Mouse (Mus musculus): ENCODE measurements around the gene Mxi1. TPM values are rescaled to one million over a fixed set of nuclear protein-coding genes. Genes with fewer than 3 reads are reported as not detected.
A peak's percentile ranks its signal among the peaks of the same experiment; 100 is the strongest.

The Mxi1 gene
- polyA plus RNA-seq, 1 experiment from 2014 or later, result 34.3 TPM

GRCm38 (mm10) chr19:53316105-53316504 is 5.8 kb downstream of the Mxi1 start:
- no peaks in the 10 kb centered on the region for H3K27me3 ChIP-seq (replicated peaks; ENCODE audit: control insufficient read depth, insufficient read depth, low read length)
- ATAC-seq (replicated peaks; ENCODE audit: low FRiP score) (no peak), DNase-seq (ENCODE audit: low spot score) (no peak)
- H3K4me1 ChIP-seq (replicated peaks; ENCODE audit: control insufficient read depth, insufficient read depth, low read length), result peaks cover 22% of the 10 kb centered on the region
- H3K4me3 ChIP-seq (ENCODE audit: low read depth, low read length), result no peak overlapping the region
- 90% methylated on average over 8 of the region's 8 CpGs for WGBS
- no peak overlapping the region for H3K4me2 ChIP-seq
- no peaks in the 10 kb centered on the region for H3K36me3 ChIP-seq (ENCODE audit: control insufficient read depth, insufficient read depth, low read length)
- no peak overlapping the region for H3K9ac ChIP-seq (ENCODE audit: low read depth, low read length)
- H3K9me3 ChIP-seq (ENCODE audit: control insufficient read depth, low read length), result no peaks in the 10 kb centered on the region
- no peak overlapping the region for H3K27ac ChIP-seq (ENCODE audit: low read depth, low read length)

GRCm38 (mm10) chr19:53316963-53317362 is 6.6 kb downstream of the Mxi1 start:
- no peak for DNase-seq (ENCODE audit: low spot score)
- Histone ChIP-seq H3K4me1 (replicated peaks; ENCODE audit: control insufficient read depth, insufficient read depth, low read length) (peaks cover 22% of the 10 kb centered on the region), H3K9ac (ENCODE audit: low read depth, low read length) (no peak overlapping the region), H3K27ac (ENCODE audit: low read depth, low read length) (no peak overlapping the region), H3K36me3 (ENCODE audit: control insufficient read depth, insufficient read depth, low read length) (no peaks in the 10 kb centered on the region), H3K4me2 (no peak overlapping the region), H3K27me3 (replicated peaks; ENCODE audit: control insufficient read depth, insufficient read depth, low read length) (no peaks in the 10 kb centered on the region), H3K9me3 (ENCODE audit: control insufficient read depth, low read length) (no peaks in the 10 kb centered on the region), H3K4me3 (ENCODE audit: low read depth, low read length) (no peak overlapping the region)
- ATAC-seq (replicated peaks; ENCODE audit: low FRiP score), result no peak
- WGBS, result 87% methylated on average over 6 of the region's 6 CpGs

- WGBS, result 58% methylated on average over 16 of the region's 16 CpGs
- Histone ChIP-seq H3K27me3 (replicated peaks; ENCODE audit: control insufficient read depth, insufficient read depth, low read length) (no peaks in the 10 kb centered on the region), H3K27ac (ENCODE audit: low read depth, low read length) (no peak overlapping the region), H3K4me2 (no peak overlapping the region), H3K4me1 (replicated peaks; ENCODE audit: control insufficient read depth, insufficient read depth, low read length) (peaks cover 22% of the 10 kb centered on the region), H3K9me3 (ENCODE audit: control insufficient read depth, low read length) (no peaks in the 10 kb centered on the region), H3K4me3 (ENCODE audit: low read depth, low read length) (no peak overlapping the region), H3K36me3 (ENCODE audit: control insufficient read depth, insufficient read depth, low read length) (no peaks in the 10 kb centered on the region), H3K9ac (ENCODE audit: low read depth, low read length) (no peak overlapping the region)
- no peak for DNase-seq (ENCODE audit: low spot score)
- no peak for ATAC-seq (replicated peaks; ENCODE audit: low FRiP score)
Measured at GRCm38 (mm10) chr19:53318143-53319132, 8.1 kb downstream of the Mxi1 start.

GRCm38 (mm10) chr19:53320264-53321110 is 10.2 kb downstream of the Mxi1 start:
- WGBS, result 62% methylated on average over 9 of the region's 9 CpGs
- H3K4me3 ChIP-seq (ENCODE audit: low read depth, low read length), result no peak overlapping the region
- H3K9ac ChIP-seq (ENCODE audit: low read depth, low read length), result no peak overlapping the region
- no peak overlapping the region for H3K27ac ChIP-seq (ENCODE audit: low read depth, low read length)
- H3K36me3 ChIP-seq (ENCODE audit: control insufficient read depth, insufficient read depth, low read length), result no peaks in the 10 kb centered on the region
- no peak for ATAC-seq (replicated peaks; ENCODE audit: low FRiP score)
- no peaks in the 10 kb centered on the region for H3K9me3 ChIP-seq (ENCODE audit: control insufficient read depth, low read length)
- H3K4me2 ChIP-seq, result no peak overlapping the region
- peaks cover 23% of the 10 kb centered on the region for H3K4me1 ChIP-seq (replicated peaks; ENCODE audit: control insufficient read depth, insufficient read depth, low read length)
- H3K27me3 ChIP-seq (replicated peaks; ENCODE audit: control insufficient read depth, insufficient read depth, low read length), result no peaks in the 10 kb centered on the region
- DNase-seq (ENCODE audit: low spot score), result no peak

- Histone ChIP-seq H3K27me3 (replicated peaks; ENCODE audit: control insufficient read depth, insufficient read depth, low read length) (no peaks in the 10 kb centered on the region), H3K4me3 (ENCODE audit: low read depth, low read length) (no peak overlapping the region), H3K4me2 (no peak overlapping the region), H3K36me3 (ENCODE audit: control insufficient read depth, insufficient read depth, low read length) (no peaks in the 10 kb centered on the region), H3K4me1 (replicated peaks; ENCODE audit: control insufficient read depth, insufficient read depth, low read length) (peaks cover 30% of the 10 kb centered on the region), H3K27ac (ENCODE audit: low read depth, low read length) (no peak overlapping the region), H3K9ac (ENCODE audit: low read depth, low read length) (no peak overlapping the region), H3K9me3 (ENCODE audit: control insufficient read depth, low read length) (no peaks in the 10 kb centered on the region)
- DNase-seq (ENCODE audit: low spot score), result no peak
- 62% methylated on average over 10 of the region's 10 CpGs for WGBS
- no peak for ATAC-seq (replicated peaks; ENCODE audit: low FRiP score)
Measured at GRCm38 (mm10) chr19:53321273-53321672, 11.0 kb downstream of the Mxi1 start.

- Histone ChIP-seq H3K9ac (ENCODE audit: low read depth, low read length) (no peak overlapping the region), H3K36me3 (ENCODE audit: control insufficient read depth, insufficient read depth, low read length) (no peaks in the 10 kb centered on the region), H3K4me3 (ENCODE audit: low read depth, low read length) (no peak overlapping the region), H3K9me3 (ENCODE audit: control insufficient read depth, low read length) (no peaks in the 10 kb centered on the region), H3K27me3 (replicated peaks; ENCODE audit: control insufficient read depth, insufficient read depth, low read length) (no peaks in the 10 kb centered on the region), H3K27ac (ENCODE audit: low read depth, low read length) (no peak overlapping the region), H3K4me2 (no peak overlapping the region), H3K4me1 (replicated peaks; ENCODE audit: control insufficient read depth, insufficient read depth, low read length) (peaks cover 34% of the 10 kb centered on the region)
- DNase-seq (ENCODE audit: low spot score) (no peak), ATAC-seq (replicated peaks; ENCODE audit: low FRiP score) (no peak)
- 83% methylated on average over 12 of the region's 12 CpGs for WGBS
Measured at GRCm38 (mm10) chr19:53322438-53323048, 12.2 kb downstream of the Mxi1 start.

- peak overlapping the region; percentile 74 for H3K4me2 ChIP-seq
- no peaks in the 10 kb centered on the region for H3K36me3 ChIP-seq (ENCODE audit: control insufficient read depth, insufficient read depth, low read length)
- DNase-seq (ENCODE audit: low spot score), result no peak
- no peaks in the 10 kb centered on the region for H3K9me3 ChIP-seq (ENCODE audit: control insufficient read depth, low read length)
- WGBS, result 72% methylated on average over 6 of the region's 6 CpGs
- peak overlapping the region; percentile 48 for H3K4me3 ChIP-seq (ENCODE audit: low read depth, low read length)
- no peaks in the 10 kb centered on the region for H3K27me3 ChIP-seq (replicated peaks; ENCODE audit: control insufficient read depth, insufficient read depth, low read length)
- peak overlapping the region; percentile 84; the same call in 1 of the 2 replicates for H3K27ac ChIP-seq (ENCODE audit: low read depth, low read length)
- H3K4me1 ChIP-seq (replicated peaks; ENCODE audit: control insufficient read depth, insufficient read depth, low read length), result peaks cover 29% of the 10 kb centered on the region
- peak overlapping the region; percentile 75; the same call in 1 of the 2 replicates for H3K9ac ChIP-seq (ENCODE audit: low read depth, low read length)
- ATAC-seq (replicated peaks; ENCODE audit: low FRiP score), result no peak
Measured at GRCm38 (mm10) chr19:53324866-53325265, 14.5 kb downstream of the Mxi1 start.

- Histone ChIP-seq H3K27ac (ENCODE audit: low read depth, low read length) (peak overlapping the region; percentile 84), H3K4me2 (peak overlapping the region; percentile 74), H3K27me3 (replicated peaks; ENCODE audit: control insufficient read depth, insufficient read depth, low read length) (no peaks in the 10 kb centered on the region), H3K9ac (ENCODE audit: low read depth, low read length) (peak overlapping the region; percentile 75), H3K9me3 (ENCODE audit: control insufficient read depth, low read length) (no peaks in the 10 kb centered on the region), H3K4me3 (ENCODE audit: low read depth, low read length) (peak overlapping the region; percentile 48), H3K4me1 (replicated peaks; ENCODE audit: control insufficient read depth, insufficient read depth, low read length) (peaks cover 28% of the 10 kb centered on the region), H3K36me3 (ENCODE audit: control insufficient read depth, insufficient read depth, low read length) (no peaks in the 10 kb centered on the region)
- WGBS, result 9% methylated on average over 27 of the region's 27 CpGs
- peak; percentile 83 for ATAC-seq (replicated peaks; ENCODE audit: low FRiP score)
- peak; percentile 75 for DNase-seq (ENCODE audit: low spot score)
Measured at GRCm38 (mm10) chr19:53325578-53326295, 15.4 kb downstream of the Mxi1 start.
